Mouse (Mus musculus) heart, adult 2 months (tissue): ENCODE data around the gene Slc22a21.

Experiments
- CTCF ChIP-seq: fragments of 200-600 bp; IDR thresholded peaks from 2 replicates; pipeline ENCODE4 v1.8.1; 2022; ENCODE audit warnings: antibody characterized with exemption, mild to moderate bottlenecking, moderate library complexity
- EP300 ChIP-seq: fragments of 200-500 bp; IDR thresholded peaks from 2 replicates; pipeline ENCODE4 v1.6.1; 2011; ENCODE audit warnings: low read depth, low read length, control low read depth; ENCODE audit not compliant: insufficient read depth
- POLR2A ChIP-seq: fragments of 200-500 bp; IDR thresholded peaks from 2 replicates; pipeline ENCODE4 v1.6.1; 2011; ENCODE audit warnings: mild to moderate bottlenecking, low read depth, low read length, control low read depth; ENCODE audit not compliant: insufficient read depth

GRCm38 (mm10) chr11:53981396-53981795 lies 1.3 kb upstream of the Slc22a21 start:
- TF ChIP-seq POLR2A (no peak), CTCF (no peak), EP300 (no peak)
